Mouse (Mus musculus) heart, adult 18-20 months (tissue): ENCODE results near the gene Nav1. TPM values are rescaled to one million over a fixed set of nuclear protein-coding genes. Genes with fewer than 3 reads are reported as not detected.

ENCODE experiments used
- DNase-seq, 2 experiments: peaks; one replicate each; pipeline ENCODE4 v3.0.0; 2021 to 2022; ENCODE audit warnings: mixed read lengths in 1 of 2
- total RNA-seq, 2 experiments: library from RNA; stranded (reverse); gene quantifications; 2 replicates each; pipeline ENCODE4 v1.2.3; 2021

Nav1 gene
- total RNA-seq, 2 experiments from 2014 or later: 16.3 to 16.7 TPM

DNA sequence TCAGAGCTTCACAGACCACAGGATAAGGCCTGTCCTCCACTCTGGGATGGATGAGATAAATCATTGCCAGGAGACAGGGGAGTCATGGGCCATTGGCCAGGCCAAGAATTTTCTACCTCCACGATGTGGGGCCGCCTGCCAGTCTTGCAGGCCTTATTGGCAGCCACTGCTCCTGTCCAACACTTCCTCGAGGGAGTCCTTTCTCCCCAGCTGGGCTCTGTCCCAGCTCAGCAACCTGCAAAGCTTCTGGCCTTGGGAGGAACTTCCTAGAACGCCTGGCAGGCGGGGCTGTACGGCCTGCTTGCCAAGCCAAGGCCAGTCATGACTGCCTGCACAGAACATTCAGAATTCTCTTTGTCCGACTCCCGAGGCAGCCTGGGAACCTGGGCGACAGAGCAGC, 58.3 kb downstream of the Nav1 start:
- DNase-seq: peak; percentile 78 to 92

DNA sequence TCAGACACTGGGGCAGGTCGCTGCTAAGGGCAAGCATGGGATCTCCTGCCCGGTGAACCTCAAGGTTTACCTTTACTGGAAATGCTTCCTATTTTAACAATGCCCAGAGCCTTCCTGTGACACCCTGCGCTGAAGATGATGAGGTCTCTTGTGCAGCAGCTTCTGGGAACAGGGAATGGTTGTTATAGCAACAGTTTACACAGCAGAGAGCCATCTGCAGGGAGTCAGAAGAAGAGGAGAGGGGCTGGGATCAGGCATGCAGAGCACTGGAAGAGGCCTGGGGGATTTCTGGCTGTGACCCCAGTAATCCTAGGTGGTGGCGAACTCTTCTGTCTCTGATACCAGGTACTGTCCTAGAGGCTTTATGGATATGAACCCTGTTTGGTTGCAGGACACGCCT, 61.0 kb downstream of the Nav1 start:
- DNase-seq: no peak

DNA sequence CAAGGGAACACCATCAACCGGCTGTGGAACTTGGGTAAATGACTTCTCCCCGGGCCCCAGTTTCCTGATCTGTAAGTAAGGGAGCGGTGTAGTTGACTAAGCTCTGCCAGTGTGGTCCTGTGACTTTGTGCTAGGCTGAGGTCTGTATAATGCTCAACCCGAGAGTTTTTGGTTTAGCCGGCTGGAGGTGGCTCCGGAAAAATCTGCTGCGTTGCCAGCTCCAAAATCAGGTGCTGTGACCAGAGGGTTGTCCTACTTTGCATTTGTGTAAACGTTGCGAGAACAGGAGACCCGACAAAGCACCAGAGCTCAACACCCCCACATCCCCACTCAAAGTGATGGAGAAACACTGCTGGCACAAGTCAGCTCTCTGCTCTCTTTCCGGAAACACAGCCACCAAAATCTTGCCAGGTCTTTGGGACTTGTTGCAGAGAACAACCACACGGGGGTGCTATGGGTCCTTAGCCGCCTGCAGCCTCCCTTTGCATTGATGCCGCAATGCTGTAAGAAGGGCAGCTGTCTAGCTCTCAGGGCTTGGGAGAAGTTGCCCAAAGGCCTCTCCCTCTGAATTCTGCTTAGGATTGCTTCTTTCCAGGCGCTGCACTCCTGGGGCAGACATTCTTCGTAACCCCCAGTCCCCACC, 62.5 kb downstream of the Nav1 start:
- DNase-seq: peak; percentile 90 to 91

DNA sequence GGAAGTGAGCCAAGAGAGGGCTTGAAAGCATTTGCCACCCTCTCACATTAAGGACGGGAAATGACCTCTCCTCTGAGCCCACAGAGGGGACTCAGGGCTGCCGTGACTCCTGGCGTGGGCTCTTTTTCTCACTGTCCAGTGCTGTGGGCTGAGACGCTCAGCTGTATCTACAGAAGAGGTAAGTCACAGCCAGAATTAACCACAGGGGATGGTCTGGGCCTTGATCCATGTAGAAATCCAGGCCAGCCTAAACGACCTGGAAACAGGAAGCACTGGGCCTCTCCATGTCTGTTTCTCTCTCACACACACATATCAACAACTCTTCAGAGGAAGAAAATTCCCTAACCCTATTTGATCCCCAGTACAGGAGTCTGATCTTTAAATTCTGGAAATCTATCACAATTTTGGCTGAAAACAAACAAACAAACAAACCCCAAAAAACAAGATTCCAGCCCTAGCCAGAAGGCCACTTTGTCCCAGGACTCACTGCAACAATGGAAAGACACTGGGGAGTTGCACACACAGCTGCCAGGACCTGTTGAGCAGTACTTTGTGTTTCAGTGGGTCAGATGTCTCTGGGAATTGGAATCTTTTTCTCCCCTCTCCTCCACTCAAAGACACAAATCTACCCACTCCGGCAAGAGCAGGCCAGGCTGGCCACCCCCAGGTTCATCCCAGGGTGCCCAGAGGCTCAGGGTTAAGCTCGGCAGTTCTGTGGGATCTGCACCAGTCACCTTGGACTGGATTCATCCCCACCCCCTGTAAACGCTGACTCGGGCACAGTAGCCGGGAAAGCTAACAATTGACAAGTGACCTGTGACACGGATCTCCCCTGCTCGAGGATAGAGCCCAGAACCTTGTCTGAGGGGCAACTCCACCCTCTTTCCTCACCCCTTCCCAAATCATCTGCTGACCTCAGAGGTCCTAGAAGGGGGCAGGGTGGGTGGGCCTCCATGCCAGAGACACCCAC, 64.0 kb downstream of the Nav1 start:
- peak; percentile 66 to 71 for DNase-seq

DNA sequence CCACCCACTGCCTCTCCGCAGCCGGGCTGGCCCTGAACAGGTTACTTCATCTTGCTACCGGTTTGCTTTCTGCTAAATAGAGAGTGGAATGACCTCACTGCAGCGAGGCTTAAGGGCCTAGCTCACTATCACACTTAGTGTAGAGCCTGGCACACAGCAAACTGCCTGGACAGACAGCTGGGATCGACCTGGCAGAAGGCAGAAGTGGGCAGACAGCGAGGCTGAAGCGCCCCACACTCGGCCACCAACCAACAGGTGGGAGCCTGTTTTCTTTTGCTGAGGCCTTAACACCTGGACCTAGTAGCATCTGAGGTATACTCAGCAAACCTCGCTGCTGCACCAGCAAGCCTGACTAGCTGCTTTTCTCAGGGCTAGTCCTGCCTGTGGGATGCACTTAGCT, 65.0 kb downstream of the Nav1 start:
- DNase-seq: no peak

DNA sequence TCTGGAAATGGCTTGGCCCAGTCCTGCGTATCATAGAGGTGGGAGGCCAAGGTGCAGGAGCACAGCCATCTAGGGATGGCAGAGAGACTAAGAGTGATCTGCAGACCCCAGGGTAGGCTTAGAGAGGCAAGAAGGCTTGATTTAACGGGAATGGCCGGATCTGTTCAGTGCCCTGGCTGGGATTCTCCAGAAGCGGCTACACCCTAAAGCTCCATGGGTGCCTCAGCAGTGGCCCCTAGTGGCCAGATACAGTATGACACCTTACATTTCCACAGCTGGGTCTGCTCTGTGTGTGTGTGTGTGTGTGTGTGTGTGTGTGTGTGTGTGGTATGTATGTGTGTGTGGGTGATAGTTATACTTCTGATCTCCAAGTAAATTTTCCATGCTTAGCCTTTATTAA, 66.8 kb downstream of the Nav1 start:
- DNase-seq: peak; percentile 84 to 95

DNA sequence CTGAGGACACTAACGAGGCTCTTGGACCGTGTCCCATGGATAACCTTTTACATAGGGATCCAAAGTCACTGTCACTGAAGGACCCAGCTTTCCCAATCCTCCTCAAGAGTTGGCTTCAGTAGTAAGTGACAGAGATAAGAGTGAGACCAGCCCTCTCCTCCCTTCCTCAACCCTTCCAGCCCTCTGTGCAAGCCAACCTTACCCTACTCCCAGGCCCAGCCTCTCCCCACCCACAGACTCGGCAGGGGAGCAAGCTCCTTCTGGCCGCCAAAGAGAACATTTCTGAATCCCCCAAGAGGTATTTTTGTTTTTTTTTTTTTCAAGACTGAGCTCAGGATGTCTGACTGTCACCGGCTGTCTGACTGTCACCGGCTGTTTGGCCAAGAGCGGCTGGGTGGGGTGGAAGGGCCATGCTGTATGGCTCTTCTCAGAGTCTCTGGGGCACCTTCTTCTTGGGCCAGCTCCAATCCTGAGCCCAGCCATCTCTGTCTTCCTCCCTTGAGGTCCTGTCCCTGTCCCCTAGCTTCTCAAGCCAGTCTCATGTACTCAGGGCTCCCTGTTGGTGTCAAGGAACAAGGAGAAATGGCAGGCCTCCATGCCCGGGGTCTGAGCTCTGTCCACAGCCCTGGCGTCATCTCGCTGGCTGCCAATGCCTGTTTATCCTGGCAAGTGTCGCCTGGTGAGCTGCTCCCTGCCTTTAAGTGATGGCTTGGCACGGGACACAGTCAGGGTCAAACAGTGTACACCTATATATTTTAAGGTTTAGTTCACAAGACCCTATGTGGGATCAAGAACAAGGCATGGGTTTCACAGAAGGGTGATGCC, 68.4 kb downstream of the Nav1 start:
- peak; percentile 63 to 80 for DNase-seq

DNA sequence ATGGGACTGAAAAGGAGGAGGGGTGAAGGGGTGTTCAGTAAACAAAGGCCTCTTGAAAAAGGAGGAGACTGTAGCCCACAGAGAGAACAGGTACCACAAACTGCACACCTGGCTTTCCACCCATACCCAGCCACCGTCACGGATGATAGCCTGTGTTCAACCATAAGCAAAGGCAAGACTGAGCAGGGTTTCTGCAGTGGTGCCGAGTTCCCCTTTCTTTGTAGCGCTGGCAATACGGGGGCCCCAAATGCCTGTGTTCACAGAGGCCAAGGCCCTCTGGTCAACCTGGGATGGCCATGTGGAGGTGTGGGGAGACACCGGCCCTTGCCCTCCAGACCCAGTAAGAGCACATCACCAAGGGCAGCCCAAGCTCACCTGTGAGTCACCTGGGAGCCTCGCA, 70.3 kb downstream of the Nav1 start:
- DNase-seq: no peak

DNA sequence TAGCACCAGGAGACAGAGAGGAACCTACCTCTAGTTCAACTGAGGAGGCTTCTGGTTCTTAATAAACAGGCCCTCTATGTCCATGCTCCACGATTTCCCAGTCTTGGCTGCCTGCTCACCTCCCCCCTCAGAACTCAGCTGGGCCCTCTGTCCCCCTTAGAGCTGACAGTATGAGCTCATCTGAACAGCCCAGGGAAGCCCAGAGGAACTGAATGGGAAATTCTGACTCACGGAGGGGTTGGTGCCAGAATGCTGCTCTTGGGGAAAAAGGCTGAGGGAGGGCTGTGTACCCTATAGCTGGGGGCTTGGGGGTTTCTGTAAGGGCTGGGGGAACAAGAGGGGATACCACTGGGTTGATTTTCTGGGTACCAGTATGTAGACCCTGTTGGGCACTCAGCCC, 70.8 kb downstream of the Nav1 start:
- peak; percentile 59 to 76 for DNase-seq

DNA sequence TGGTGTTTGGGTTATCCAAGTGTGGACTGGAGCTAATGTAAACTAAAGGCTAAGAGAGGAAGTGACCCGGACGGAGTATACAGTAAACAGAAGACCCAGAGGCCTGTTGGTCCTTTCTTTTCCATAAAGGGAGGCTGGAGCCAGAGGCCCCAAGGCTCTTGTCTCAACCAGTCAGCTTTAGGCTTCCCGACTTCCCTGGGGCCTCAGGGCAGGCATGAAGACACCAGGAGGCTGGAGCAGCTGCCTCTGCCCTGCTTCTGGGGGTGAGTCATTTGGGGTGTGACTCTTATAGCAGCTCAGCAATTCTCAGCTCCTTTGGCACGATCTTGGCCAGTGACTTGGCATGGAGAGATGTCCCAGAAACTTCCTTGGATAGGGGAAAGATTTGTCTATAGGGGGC, 71.8 kb downstream of the Nav1 start:
- peak; percentile 66 to 77 for DNase-seq

DNA sequence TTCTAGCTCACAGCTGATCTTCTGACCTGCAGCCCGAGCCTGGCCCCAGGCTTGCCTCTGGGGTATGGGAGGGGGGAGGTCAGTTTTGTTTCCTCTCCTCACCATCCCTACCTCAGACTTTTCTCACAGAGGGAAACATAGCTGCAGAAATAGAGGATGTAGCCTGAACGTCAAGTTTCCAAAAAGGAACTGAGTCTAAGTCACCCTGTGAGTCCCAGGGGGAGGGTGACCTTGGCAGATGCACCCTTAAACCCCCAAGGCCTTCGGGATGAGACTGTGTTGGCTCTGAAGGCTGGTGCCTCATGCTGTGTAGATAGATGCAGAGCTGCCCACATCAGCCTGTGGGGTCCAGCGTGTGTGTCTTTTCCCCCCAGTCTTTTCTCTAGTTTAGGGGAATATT, 72.3 kb downstream of the Nav1 start:
- no peak for DNase-seq

DNA sequence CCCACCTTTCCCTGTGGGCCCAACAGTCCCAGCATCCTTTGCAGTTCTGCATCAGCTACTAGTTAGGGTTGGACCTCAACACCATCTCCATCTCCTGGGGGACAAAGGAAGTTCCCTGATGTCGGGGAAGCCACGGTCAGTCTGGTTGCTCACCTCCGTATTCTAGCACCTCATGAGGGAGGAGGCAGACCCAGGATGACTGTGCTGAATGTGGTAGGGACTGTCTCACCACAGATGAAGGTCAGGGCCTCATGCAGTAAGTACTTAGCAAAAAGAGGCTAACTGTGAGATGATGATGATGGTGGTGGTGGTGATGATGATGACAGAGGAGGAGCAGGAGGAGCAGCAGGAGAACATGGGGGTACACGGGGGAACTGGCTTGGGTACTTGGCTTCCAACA, 73.0 kb downstream of the Nav1 start:
- DNase-seq: no peak

DNA sequence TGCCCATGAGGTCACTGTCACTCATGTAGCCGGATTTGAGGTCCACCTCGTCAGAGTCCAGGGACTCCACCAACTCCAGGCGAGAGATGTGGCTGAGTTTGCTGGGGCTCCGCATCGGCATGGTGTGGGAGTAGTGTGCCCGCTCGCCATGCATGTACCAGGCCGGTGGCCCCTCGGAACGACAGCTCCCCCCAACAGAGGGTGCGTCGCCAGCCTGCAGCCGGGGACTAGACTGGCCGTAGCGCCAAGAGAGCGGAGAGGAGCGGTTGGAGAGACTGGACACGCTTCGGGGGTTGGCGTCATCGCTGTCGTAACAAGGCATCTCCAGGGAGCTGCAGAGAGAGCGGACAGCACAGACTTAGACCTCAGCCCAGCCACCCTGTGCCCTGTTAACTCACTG, 74.7 kb downstream of the Nav1 start:
- DNase-seq: no peak

DNA sequence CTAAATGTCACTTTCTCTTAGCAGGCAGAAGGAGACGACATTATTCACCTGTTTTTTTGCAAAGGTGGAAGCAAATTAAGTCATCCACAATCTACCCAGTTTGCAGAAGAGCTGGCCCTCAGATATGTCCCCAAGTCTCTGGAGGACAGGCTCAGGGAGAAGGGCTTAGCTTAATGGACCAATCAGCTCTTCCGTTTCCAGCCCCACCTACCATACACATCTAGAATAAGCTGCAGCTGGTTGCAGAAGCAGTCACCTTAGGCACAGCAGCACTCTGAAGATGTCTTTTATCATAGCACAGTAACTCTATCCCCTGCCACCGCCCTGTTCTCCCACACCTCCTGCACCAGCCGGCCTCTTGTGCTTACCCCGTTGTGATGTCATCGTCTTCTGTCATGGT, 75.1 kb downstream of the Nav1 start:
- no peak for DNase-seq

DNA sequence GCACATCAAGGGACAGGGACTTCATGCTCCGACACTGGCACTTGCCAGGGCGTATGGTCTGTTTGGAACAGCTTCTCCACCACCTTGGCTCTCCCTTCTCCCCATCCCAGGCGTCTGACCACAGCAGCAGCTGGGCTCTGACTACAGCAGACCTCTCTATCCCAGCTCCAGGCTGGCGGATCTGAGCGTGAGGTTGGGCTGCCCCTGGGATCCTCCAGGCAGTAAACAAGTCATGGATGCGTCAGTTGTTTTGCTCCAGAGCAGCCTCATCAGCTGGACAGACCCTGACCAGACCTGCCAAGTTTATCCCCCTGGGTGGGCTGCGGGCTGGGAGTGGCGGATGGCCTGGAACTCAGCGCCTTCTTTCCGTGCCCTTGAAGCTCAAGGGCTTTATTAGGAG, 76.0 kb downstream of the Nav1 start:
- DNase-seq: peak; percentile 83 to 84

DNA sequence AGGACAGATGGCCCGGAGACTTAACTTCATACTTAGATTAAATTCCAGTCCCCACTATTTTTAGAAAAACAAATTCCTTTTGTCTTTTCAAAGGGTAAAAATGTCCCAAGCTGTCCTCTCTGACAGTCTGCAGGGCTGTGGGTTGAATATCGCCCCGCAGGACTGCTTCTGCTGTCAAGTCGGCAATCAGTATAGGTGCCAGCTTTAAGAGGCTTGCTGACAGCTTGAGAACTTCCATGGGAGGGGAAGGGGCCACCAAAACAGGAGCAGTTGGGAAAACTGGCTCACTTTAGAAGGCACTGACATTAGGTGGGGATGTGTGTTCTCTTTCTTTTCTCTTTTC, 82.6 kb downstream of the Nav1 start:
- peak in 1 of 2 experiments; percentile 59 for DNase-seq

DNA sequence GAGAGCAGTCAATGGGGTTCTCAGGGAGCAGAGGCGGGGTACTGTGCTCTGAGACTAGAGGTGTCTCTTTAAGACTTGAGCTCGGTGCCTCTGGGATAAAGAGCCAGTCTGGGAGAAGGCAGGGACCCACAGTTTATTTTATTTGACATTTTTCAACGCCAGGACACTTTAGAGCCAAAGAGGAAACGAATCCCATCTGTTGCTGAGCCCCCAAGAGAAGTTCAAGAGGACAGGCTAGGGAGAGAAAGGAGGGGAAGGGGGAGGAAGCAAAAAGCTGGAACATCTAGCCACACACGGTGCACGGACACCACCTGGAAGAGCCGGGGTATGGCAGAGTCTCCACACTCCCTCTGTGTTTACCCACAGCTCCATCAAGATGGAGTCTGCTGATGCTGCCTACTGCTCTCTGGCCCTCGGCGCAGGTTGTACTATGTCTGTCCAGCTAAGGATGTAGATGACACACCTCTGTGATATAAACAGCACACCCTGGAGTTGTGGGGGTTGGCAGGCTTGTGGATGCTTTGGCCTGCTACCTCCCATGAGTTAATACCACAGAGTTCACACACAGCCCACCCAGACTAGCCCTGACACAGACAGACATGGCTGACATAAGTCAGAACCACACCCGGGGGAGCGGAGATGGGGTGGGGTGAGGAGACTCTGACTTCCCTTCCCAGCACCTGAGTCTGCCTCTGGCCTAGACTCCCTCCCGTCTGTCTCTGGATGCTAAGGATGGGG, 83.1 kb downstream of the Nav1 start:
- peak in 1 of 2 experiments; percentile 50 for DNase-seq

DNA sequence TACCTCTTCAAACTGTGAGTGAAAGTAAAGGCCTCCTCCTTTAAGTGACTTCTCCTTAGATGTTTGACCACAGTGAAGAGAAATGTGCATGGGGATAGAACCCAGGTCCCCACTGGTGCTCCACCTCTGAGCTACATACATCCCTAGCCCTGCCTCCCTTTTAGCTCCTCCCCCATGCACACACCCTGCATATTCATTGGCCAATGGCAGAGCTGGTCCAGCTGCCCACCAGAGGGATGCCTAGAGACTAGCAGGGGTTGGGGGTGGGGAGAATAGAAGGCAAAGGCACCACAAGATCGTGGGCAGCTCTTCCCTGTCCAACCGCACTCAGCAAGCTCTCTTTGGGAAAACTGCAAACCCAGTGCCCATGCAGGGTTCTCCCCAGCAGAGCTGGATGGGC, 83.8 kb downstream of the Nav1 start:
- DNase-seq: no peak

DNA sequence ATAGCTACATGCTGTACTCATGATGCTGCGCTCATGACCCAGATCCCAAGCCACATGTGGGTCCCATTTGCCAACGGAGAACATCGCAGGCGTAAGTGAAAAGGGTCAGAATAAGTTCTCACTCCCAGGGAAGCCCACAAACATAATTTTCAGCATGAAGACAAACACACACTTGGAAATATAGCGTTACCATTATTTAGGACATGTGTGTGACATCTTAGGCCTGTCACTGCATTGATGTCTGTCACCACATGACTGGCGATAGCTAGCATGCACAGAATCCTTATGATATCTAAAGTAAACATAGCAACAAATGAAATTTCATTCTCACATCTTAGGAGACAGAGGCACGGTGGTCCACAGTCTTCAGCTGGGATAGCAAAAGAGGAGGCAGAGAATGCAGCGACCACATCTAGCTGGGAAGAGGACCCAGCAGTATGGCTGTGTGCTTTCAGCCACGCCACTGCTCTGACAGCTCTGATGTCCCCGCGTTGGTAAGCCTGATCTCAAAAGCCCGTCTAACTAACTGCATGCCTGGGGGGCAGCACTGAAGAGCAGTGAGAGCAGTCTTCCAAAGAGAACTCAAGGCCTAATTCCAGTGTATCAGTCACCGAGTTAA, 86.4 kb downstream of the Nav1 start:
- no peak for DNase-seq

DNA sequence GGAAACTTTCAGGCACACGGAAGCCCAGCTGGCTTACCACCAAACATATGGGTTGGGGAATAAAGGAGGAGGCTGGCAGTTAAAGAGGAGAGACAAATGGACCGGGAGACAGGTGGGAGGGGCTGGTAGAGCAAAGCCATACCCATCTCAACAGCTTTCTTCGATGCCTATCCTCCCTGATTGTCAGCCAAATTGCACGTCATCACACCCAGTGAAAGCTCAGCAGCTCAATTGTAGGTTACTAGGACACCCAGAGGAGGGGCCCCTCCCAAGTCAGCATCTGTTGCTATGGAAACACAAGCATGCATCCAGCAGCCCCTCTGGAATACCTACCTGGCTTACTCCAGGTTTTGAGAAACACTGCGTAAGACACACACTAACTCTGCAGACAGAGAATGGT, 88.4 kb downstream of the Nav1 start:
- no peak for DNase-seq

DNA sequence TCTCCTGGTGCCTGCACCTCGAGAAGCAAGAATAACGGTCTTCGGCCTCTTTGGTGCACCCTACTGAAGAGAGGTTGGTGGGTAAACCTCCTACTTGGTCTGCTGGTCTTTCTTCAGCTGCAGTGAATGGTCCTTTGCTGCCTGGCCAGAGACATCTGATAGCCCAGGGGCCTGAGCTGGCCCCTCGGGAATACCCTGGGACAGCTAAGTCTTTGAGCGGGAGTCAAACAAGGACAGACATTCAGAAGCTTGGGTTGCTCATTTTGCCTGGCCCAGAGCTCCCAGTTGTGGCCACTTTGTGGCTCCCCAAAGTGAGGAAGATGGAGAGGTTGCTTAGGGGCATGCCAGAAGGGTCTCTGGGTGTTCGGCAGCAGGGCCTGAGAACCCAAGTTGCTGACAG, 89.6 kb downstream of the Nav1 start:
- DNase-seq: no peak
